Mouse (Mus musculus): Measurements from ENCODE around the gene Vmn1r122.
"Not testable (repeated sequence)": the region's sequence is repeated elsewhere in the genome, so short reads cannot be mapped to it uniquely, and the experiment has no call there.

The Vmn1r122 gene

GRCm38 (mm10) chr7:21134028-21134427 lies at the start of gene Vmn1r122:
Vmn1r122 (minus strand) TSS chr7:21134128.
- DNase-seq (ENCODE audit: low spot score): not testable (repeated sequence)

- not testable (repeated sequence) for DNase-seq (ENCODE audit: low spot score)
These were observed 28.0 kb upstream of the Vmn1r122 start, which contains the start of gene Vmn1r123 for GRCm38 (mm10) chr7:21161885-21162284. Vmn1r123 (plus strand) TSS chr7:21162185.

- DNase-seq (ENCODE audit: low spot score): not testable (repeated sequence)
These were observed 35.5 kb downstream of the Vmn1r122 start, which contains the start of gene Vmn1r121 for GRCm38 (mm10) chr7:21098413-21098812. Vmn1r121 (minus strand) TSS chr7:21098513.
